Mouse (Mus musculus): ENCODE measurements at regions not wholly inside any gene's neighbourhood (a gene's known extent, or its start where the extent isn't known, plus 50 kb on each side); places are given as distances from the start of the nearest gene placed in this dataset.

GRCm38 (mm10) chr1:63977956-63978355 lies 144.1 kb downstream of the Klf7 start:
- no peak overlapping the region for H3K4me3 ChIP-seq (ENCODE audit: low read depth, low read length)
- H3K9ac ChIP-seq (ENCODE audit: low read depth, poor library complexity, severe bottlenecking): no peak overlapping the region
- H3K27me3 ChIP-seq (ENCODE audit: control insufficient read depth, insufficient read depth, low read length, poor library complexity, severe bottlenecking): no peaks in the 10 kb centered on the region
- no peaks in the 10 kb centered on the region for H3K9me3 ChIP-seq (replicated peaks; ENCODE audit: control insufficient read depth, insufficient read depth, low read length, poor library complexity, severe bottlenecking)
- no peaks in the 10 kb centered on the region for H3K36me3 ChIP-seq (ENCODE audit: control insufficient read depth, insufficient read depth, low read length, poor library complexity, severe bottlenecking)
- H3K27ac ChIP-seq (ENCODE audit: insufficient read depth, low read length): no peak overlapping the region
- no peak for TF ChIP-seq EP300 (IDR thresholded peaks at IDR 0.05; ENCODE audit: insufficient read depth, low read depth, low read length)
- TF ChIP-seq CTCF (IDR thresholded peaks at IDR 0.05; ENCODE audit: low read depth, low read length): no peak
- no peak for TF ChIP-seq POLR2A (IDR thresholded peaks at IDR 0.05; ENCODE audit: insufficient read depth, low read length)
- no peaks in the 10 kb centered on the region for H3K4me1 ChIP-seq (ENCODE audit: control insufficient read depth, insufficient read depth, low read length)

- TF ChIP-seq CTCF (IDR thresholded peaks at IDR 0.05; ENCODE audit: low read depth, low read length) (no peak), EP300 (IDR thresholded peaks at IDR 0.05; ENCODE audit: insufficient read depth, low read depth, low read length) (no peak)
- Histone ChIP-seq H3K9me3 (replicated peaks; ENCODE audit: control insufficient read depth, insufficient read depth, low read length, poor library complexity, severe bottlenecking) (no peaks in the 10 kb centered on the region), H3K9ac (ENCODE audit: low read depth, poor library complexity, severe bottlenecking) (no peak overlapping the region), H3K27me3 (ENCODE audit: control insufficient read depth, insufficient read depth, low read length, poor library complexity, severe bottlenecking) (no peaks in the 10 kb centered on the region), H3K36me3 (ENCODE audit: control insufficient read depth, insufficient read depth, low read length, poor library complexity, severe bottlenecking) (no peaks in the 10 kb centered on the region), H3K27ac (ENCODE audit: insufficient read depth, low read length) (no peak overlapping the region), H3K4me1 (ENCODE audit: control insufficient read depth, insufficient read depth, low read length) (no peaks in the 10 kb centered on the region), H3K4me3 (ENCODE audit: low read depth, low read length) (no peak overlapping the region)
Observed at GRCm38 (mm10) chr1:63977302-63977888, 144.7 kb downstream of the Klf7 start.

- Histone ChIP-seq H3K4me1 (ENCODE audit: control insufficient read depth, insufficient read depth, low read length) (no peaks in the 10 kb centered on the region), H3K9me3 (replicated peaks; ENCODE audit: control insufficient read depth, insufficient read depth, low read length, poor library complexity, severe bottlenecking) (no peaks in the 10 kb centered on the region), H3K36me3 (ENCODE audit: control insufficient read depth, insufficient read depth, low read length, poor library complexity, severe bottlenecking) (no peaks in the 10 kb centered on the region), H3K27me3 (ENCODE audit: control insufficient read depth, insufficient read depth, low read length, poor library complexity, severe bottlenecking) (no peaks in the 10 kb centered on the region), H3K4me3 (ENCODE audit: low read depth, low read length) (no peak overlapping the region), H3K9ac (ENCODE audit: low read depth, poor library complexity, severe bottlenecking) (no peak overlapping the region), H3K27ac (ENCODE audit: insufficient read depth, low read length) (no peak overlapping the region)
- no peak for TF ChIP-seq POLR2A (IDR thresholded peaks at IDR 0.05; ENCODE audit: insufficient read depth, low read length)
- no peak for TF ChIP-seq EP300 (IDR thresholded peaks at IDR 0.05; ENCODE audit: insufficient read depth, low read depth, low read length)
- TF ChIP-seq CTCF (IDR thresholded peaks at IDR 0.05; ENCODE audit: low read depth, low read length): no peak
Observed at GRCm38 (mm10) chr1:63976862-63977261, 145.2 kb downstream of the Klf7 start.

GRCm38 (mm10) chr1:63967849-63968248 lies 154.2 kb downstream of the Klf7 start:
- Histone ChIP-seq H3K9me3 (replicated peaks; ENCODE audit: control insufficient read depth, insufficient read depth, low read length, poor library complexity, severe bottlenecking) (no peaks in the 10 kb centered on the region), H3K27ac (ENCODE audit: insufficient read depth, low read length) (no peak overlapping the region), H3K4me3 (ENCODE audit: low read depth, low read length) (no peak overlapping the region), H3K36me3 (ENCODE audit: control insufficient read depth, insufficient read depth, low read length, poor library complexity, severe bottlenecking) (no peaks in the 10 kb centered on the region), H3K27me3 (ENCODE audit: control insufficient read depth, insufficient read depth, low read length, poor library complexity, severe bottlenecking) (no peaks in the 10 kb centered on the region), H3K9ac (ENCODE audit: low read depth, poor library complexity, severe bottlenecking) (no peak overlapping the region), H3K4me1 (ENCODE audit: control insufficient read depth, insufficient read depth, low read length) (no peaks in the 10 kb centered on the region)
- TF ChIP-seq CTCF (IDR thresholded peaks at IDR 0.05; ENCODE audit: low read depth, low read length): no peak
- TF ChIP-seq POLR2A (IDR thresholded peaks at IDR 0.05; ENCODE audit: insufficient read depth, low read length): no peak
- no peak for TF ChIP-seq EP300 (IDR thresholded peaks at IDR 0.05; ENCODE audit: insufficient read depth, low read depth, low read length)

DNA sequence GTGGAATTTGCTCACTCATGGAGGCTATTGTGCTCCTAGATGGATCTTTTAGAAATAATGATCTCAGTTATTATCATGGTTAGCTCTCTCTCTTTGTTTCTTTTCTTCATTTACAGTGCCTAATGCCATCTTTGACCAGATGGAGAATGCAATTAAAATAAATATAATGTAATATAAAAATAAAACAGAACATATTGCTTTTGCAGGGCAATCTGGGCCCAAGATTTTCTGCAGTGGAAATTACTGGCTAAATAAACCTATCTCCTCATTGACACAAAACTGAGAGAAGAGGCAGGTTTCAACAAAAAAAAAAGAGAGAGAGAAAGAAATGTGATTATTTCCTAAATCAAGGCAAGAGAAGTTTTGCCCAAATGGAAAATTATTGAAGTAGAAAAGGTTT lies 156.6 kb downstream of the Klf7 start:
- TF ChIP-seq EP300 (IDR thresholded peaks at IDR 0.05; ENCODE audit: insufficient read depth, low read depth, low read length): no peak
- H3K27me3 ChIP-seq (ENCODE audit: control insufficient read depth, insufficient read depth, low read length, poor library complexity, severe bottlenecking): no peaks in the 10 kb centered on the region
- H3K4me1 ChIP-seq (ENCODE audit: control insufficient read depth, insufficient read depth, low read length): no peaks in the 10 kb centered on the region
- no peak overlapping the region for H3K4me3 ChIP-seq (ENCODE audit: low read depth, low read length)
- H3K36me3 ChIP-seq (ENCODE audit: control insufficient read depth, insufficient read depth, low read length, poor library complexity, severe bottlenecking): no peaks in the 10 kb centered on the region
- no peak overlapping the region for H3K9ac ChIP-seq (ENCODE audit: low read depth, poor library complexity, severe bottlenecking)
- H3K27ac ChIP-seq (ENCODE audit: insufficient read depth, low read length): no peak overlapping the region
- no peaks in the 10 kb centered on the region for H3K9me3 ChIP-seq (replicated peaks; ENCODE audit: control insufficient read depth, insufficient read depth, low read length, poor library complexity, severe bottlenecking)

GRCm38 (mm10) chr1:63964519-63964918 lies 157.6 kb downstream of the Klf7 start:
- Histone ChIP-seq H3K4me3 (ENCODE audit: low read depth, low read length) (no peak overlapping the region), H3K4me1 (ENCODE audit: control insufficient read depth, insufficient read depth, low read length) (no peaks in the 10 kb centered on the region), H3K9me3 (replicated peaks; ENCODE audit: control insufficient read depth, insufficient read depth, low read length, poor library complexity, severe bottlenecking) (no peaks in the 10 kb centered on the region), H3K27ac (ENCODE audit: insufficient read depth, low read length) (no peak overlapping the region), H3K36me3 (ENCODE audit: control insufficient read depth, insufficient read depth, low read length, poor library complexity, severe bottlenecking) (no peaks in the 10 kb centered on the region), H3K27me3 (ENCODE audit: control insufficient read depth, insufficient read depth, low read length, poor library complexity, severe bottlenecking) (no peaks in the 10 kb centered on the region), H3K9ac (ENCODE audit: low read depth, poor library complexity, severe bottlenecking) (no peak overlapping the region)
- TF ChIP-seq POLR2A (IDR thresholded peaks at IDR 0.05; ENCODE audit: insufficient read depth, low read length): no peak
- TF ChIP-seq EP300 (IDR thresholded peaks at IDR 0.05; ENCODE audit: insufficient read depth, low read depth, low read length): no peak
- TF ChIP-seq CTCF (IDR thresholded peaks at IDR 0.05; ENCODE audit: low read depth, low read length): no peak

All from ES-Bruce4 (cell line).